Mouse (Mus musculus) adrenal gland, adult (tissue): ENCODE measurements at regions not wholly inside any gene's neighbourhood (a gene's known extent, or its start where the extent isn't known, plus 50 kb on each side); places are given as distances from the start of the nearest gene placed in this dataset.

ENCODE experiments used
- DNase-seq, 2 experiments: peaks; one replicate each; pipeline ENCODE4 v3.0.0; 2022 to 2023; ENCODE audit warnings: low spot score in 1 of 2; ENCODE audit not compliant: inconsistent age in 2 of 2

GRCm38 (mm10) chr9:43975405-43975804, 67.8 kb upstream of the Thy1 start:
- no peak for DNase-seq

- DNase-seq, result no peak
Observed at GRCm38 (mm10) chr9:43976366-43976765, 66.8 kb upstream of the Thy1 start.

DNA sequence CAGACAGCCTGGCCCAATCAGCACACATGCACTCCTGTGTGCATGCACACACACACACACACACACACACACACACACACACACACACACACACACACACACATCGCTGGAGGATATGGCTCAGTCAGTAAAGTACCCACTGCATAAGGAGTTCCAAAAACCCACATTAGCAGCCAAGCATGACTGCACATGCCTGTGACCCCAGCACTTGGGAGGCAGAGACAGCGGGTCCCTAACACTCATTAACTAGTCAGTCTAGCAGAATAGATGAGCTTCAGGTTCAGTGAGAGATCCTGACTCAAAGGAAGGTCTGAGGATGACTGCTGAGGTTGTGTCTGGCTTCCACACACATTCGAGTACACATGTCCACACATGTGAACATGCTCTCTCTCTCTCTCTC, 65.4 kb upstream of the Thy1 start:
- no peak for DNase-seq

DNA sequence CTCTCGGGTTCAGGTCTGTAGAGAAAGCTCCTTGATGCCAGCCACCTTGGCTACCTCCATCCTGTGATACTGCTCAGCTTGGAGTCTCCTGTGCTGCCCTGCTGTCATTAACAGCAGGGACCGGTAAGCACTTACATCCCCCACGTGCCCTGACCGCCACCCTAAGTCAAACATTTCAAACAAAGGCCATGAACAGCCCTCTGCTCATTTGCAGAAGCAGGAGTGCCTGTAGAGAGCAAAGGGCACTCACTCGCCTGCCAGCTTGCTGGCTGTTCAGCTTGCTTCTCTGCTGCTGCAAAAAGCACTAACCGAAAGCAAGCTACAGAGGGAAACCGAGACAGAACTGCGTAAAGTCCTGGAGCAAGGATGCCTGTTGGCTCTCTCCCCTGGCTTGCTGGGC, 61.8 kb upstream of the Thy1 start:
- DNase-seq, result no peak

DNA sequence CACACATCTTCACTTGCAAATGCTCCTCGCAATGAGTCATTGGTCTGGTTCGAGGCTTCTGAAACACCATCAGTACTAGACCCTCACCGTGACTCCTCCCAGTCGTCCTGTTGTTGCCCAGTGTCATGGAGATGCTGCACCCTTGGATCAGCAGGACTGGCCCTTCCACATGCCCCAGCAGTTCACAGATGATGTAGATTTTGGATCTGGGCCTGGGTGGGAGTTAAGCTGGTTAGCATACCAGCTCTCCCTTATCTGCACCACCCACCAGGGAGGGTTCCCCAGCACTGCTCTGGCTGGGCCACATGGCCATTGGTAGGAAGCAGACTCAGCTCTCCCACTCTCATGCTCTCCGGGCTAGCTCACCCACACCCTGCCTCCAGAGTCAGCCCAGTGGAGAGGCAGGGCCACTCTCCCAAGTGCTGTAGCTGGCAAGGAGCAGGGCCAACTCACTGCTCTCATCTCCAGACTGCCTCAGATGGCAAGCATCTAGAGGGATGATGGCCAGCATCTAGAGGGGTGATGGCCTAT, 60.8 kb upstream of the Thy1 start:
- DNase-seq, result no peak

DNA sequence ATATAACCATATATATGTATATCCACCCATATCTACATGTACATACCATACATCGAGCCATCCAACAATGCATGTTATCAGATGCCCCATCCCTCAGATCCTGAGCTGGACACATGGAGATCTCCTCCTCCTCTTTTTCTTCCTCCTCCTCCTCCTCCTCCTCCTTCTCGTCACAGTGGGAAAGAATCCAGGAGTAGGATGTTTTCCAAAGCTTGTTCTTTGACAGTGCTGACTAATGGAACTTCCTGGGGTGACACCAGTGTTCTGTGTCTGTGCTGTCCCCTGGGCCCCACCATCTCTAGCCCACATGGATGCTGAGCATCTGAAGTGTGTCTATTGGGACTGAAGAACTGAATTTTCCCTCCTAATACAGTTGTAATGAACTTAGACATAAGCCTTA, 60.0 kb upstream of the Thy1 start:
- no peak for DNase-seq

DNA sequence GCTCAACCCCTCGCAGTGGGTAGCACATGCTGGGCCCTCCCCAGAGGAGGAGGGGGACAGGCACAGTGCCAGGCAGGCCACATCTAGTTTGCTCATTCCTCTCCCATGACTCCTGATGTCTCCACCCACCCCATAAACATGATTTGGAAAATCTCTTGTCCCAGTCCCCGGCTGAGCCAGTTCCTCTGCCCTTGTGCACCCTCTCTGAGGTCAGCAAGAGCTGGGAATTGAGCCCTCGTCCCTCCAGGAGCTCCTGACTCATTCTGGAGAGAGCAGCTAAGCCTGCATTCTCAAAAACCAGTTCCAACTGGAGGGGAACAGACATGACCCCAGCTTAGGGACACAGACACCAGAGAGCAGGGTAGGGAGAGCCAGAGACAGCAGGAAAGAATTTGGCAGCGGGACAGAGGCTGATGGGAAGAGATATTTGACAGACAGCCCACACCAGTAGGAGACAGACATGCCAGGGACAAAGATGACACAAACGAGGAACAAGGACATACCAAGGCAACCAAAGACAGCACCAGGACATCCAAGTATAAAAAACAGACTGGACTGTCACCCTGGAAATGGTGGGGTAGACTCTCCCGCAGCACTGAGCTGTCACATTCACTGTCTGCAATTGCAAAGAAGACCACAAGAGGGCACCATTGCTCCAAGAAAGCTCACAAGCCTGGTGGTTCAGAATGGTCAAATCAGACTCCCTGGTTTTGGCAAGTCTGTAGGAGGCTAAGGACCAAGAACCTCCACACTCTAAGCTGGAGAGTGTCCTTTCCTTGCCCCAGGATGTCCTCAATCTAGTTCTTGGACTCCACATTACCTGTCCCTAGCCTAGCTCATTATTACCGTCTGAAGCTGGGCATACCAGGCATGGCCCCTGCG, 58.8 kb upstream of the Thy1 start:
- peak; percentile 82 to 95 for DNase-seq

GRCm38 (mm10) chr9:43987957-43988356, 55.2 kb upstream of the Thy1 start:
- DNase-seq, result no peak

GRCm38 (mm10) chr9:43988981-43989860, 54.0 kb upstream of the Thy1 start:
- DNase-seq, result peak in 1 of 2 experiments; percentile 60

- DNase-seq, result no peak
Observed at GRCm38 (mm10) chr9:43990124-43990523, 53.1 kb upstream of the Thy1 start.

DNA sequence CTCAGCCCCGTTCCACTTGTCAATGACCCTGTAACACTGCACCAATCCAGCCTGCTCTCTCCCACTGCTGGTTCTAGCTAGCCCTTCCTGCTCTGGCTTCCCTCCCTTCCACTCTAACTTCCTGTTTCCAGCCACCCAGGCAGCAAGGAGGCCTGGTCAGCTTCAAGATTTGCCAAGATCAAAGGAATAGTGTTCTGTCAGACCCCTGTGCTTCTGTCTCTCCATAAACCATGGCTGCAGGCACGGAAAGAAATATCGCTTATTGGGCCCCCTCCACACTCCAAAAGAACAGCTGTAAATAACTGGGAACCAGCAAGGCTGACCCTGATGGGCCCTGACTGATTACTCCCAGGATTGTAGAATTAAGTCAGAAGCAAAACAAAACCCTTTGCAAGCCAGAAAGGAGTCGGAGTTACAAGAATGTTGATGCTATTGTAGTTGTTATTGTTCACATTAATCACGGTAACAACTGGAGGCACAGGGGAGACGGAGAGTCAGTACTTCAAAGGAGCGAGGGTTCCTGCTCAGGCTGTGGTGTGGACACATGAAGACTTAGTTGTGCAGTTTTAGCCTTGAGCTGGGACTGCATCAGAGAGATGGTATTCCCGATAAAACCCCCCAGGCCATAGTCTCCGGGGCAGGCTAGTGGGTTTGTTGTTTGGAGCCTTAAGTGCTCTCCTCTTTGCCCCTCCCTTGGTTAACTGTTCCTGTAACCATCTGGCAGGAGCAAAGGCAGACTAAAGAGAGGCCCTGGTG, 49.8 kb upstream of the Thy1 start:
- peak in 1 of 2 experiments; percentile 37 for DNase-seq
